ENCODE assay signal across 14 mouse cellular contexts in genomic region chr11:85850233-85850632, GRCm38 (mm10). TPM values are rescaled to one million over a fixed set of nuclear protein-coding genes. Genes with fewer than 3 reads are reported as not detected.
DNase-seq lines count a peak whose midpoint lies in the region; ATAC-seq lines count a peak whose summit lies in the region.
"Had no signal": no experiment of that assay in that cellular context is flagged by ENCODE, and none has a peak within 500 bp of the region (broad histone marks: within the 10 kb centered on the region; RNA-seq: fewer than 3 reads in every experiment).

Gene Gm11444, minus strand, starts transcription at chr11:85850333.

- no peak for DNase-seq in heart, adult 8-10 months (ENCODE audit: low spot score)
- DNase-seq in thymus, postnatal 25 days, result no peak
- DNase-seq in frontal cortex, postnatal 36 days (ENCODE audit: low spot score in 2 of 2), result no peak
- DNase-seq: adrenal gland, postnatal 36 days; cerebellum, postnatal 25 days had no signal

- H3K4me1 ChIP-seq in heart, embryonic 11.5 days (ENCODE audit: control insufficient read depth, insufficient read depth, low read length), result no peaks in the 10 kb centered on the region
- H3K4me1 ChIP-seq in megakaryocyte, embryonic 14.5 days, result peaks cover 21% of the 10 kb centered on the region
- H3K4me1 ChIP-seq in intestine, embryonic 15.5 days (replicated peaks), result no peaks in the 10 kb centered on the region
- no peaks in the 10 kb centered on the region for H3K4me1 ChIP-seq in neural tube, embryonic 14.5 days (ENCODE audit: control insufficient read depth, insufficient read depth, low read length)

- H3K4me2 ChIP-seq in heart, embryonic 11.5 days, result peak within 1 kb of the TSS; percentile 56
- H3K4me2 ChIP-seq in intestine, embryonic 15.5 days (replicated peaks), result peak within 1 kb of the TSS; percentile 58; the same call in 1 of the 2 replicates
- peak within 1 kb of the TSS; percentile 42 for H3K4me2 ChIP-seq in neural tube, embryonic 14.5 days (ENCODE audit: low read depth, low read length)

- H3K9me3 ChIP-seq in heart, embryonic 11.5 days (replicated peaks; ENCODE audit: control insufficient read depth, low read length), result no peaks in the 10 kb centered on the region
- H3K9me3 ChIP-seq in megakaryocyte, embryonic 14.5 days, result peaks cover 9% of the 10 kb centered on the region; the same call in 1 of the 2 replicates
- no peaks in the 10 kb centered on the region for H3K9me3 ChIP-seq in intestine, embryonic 15.5 days
- no peaks in the 10 kb centered on the region for H3K9me3 ChIP-seq in neural tube, embryonic 14.5 days (ENCODE audit: control insufficient read depth, low read length)

- no peak within 1 kb of the TSS for H3K27ac ChIP-seq in heart, embryonic 11.5 days (ENCODE audit: low read depth, low read length)
- no peak within 1 kb of the TSS for H3K27ac ChIP-seq in intestine, embryonic 15.5 days
- H3K27ac ChIP-seq in neural tube, embryonic 14.5 days (ENCODE audit: low read depth, low read length), result no peak within 1 kb of the TSS

- H3K4me3 ChIP-seq in heart, embryonic 11.5 days (ENCODE audit: low read depth, low read length), result no peak within 1 kb of the TSS
- peak within 1 kb of the TSS; percentile 67 for H3K4me3 ChIP-seq in megakaryocyte, embryonic 14.5 days (replicated peaks)
- H3K4me3 ChIP-seq in intestine, embryonic 15.5 days (replicated peaks), result no peak within 1 kb of the TSS
- no peak within 1 kb of the TSS for H3K4me3 ChIP-seq in neural tube, embryonic 14.5 days (ENCODE audit: low read depth, low read length)

- WGBS in heart, embryonic 11.5 days (ENCODE audit: insufficient replicate concordance), result 83% methylated on average over 6 of the region's 6 CpGs
- 87% methylated on average over 6 of the region's 6 CpGs for WGBS in intestine, embryonic 15.5 days
- WGBS in neural tube, embryonic 14.5 days, result 87% methylated on average over 6 of the region's 6 CpGs

- H3K9ac ChIP-seq in heart, embryonic 11.5 days (ENCODE audit: low read depth, low read length), result no peak within 1 kb of the TSS
- H3K9ac ChIP-seq in intestine, embryonic 15.5 days, result no peak within 1 kb of the TSS
- H3K9ac ChIP-seq in neural tube, embryonic 14.5 days (replicated peaks; ENCODE audit: low read depth, low read length), result no peak within 1 kb of the TSS

- no peak for ATAC-seq in heart, embryonic 11.5 days (replicated peaks; ENCODE audit: insufficient number of reproducible peaks, low FRiP score, low TSS enrichment)
- ATAC-seq in megakaryocyte, adult 5-6 weeks (ENCODE audit: poor library complexity, severe bottlenecking), result no peak
- no peak for ATAC-seq in intestine, embryonic 15.5 days
- ATAC-seq in neural tube, embryonic 14.5 days (ENCODE audit: low read depth), result no peak
- ATAC-seq: inflammation-experienced regulatory T-cells, adult 6 months; Patski had no signal

- H3K36me3 ChIP-seq in heart, embryonic 11.5 days (ENCODE audit: control insufficient read depth, insufficient read depth, low read length), result no peaks in the 10 kb centered on the region
- H3K36me3 ChIP-seq in megakaryocyte, embryonic 14.5 days (replicated peaks; ENCODE audit: low read length), result no peaks in the 10 kb centered on the region
- no peaks in the 10 kb centered on the region for H3K36me3 ChIP-seq in intestine, embryonic 15.5 days
- no peaks in the 10 kb centered on the region for H3K36me3 ChIP-seq in neural tube, embryonic 14.5 days (ENCODE audit: control insufficient read depth, insufficient read depth, low read length)

- H3K27me3 ChIP-seq in heart, embryonic 11.5 days (ENCODE audit: control insufficient read depth, insufficient read depth, low read length), result peaks cover 22% of the 10 kb centered on the region
- H3K27me3 ChIP-seq in megakaryocyte, embryonic 14.5 days (replicated peaks), result peaks cover 54% of the 10 kb centered on the region
- peaks cover 7% of the 10 kb centered on the region for H3K27me3 ChIP-seq in intestine, embryonic 15.5 days (replicated peaks)
- H3K27me3 ChIP-seq in neural tube, embryonic 14.5 days (ENCODE audit: control insufficient read depth, insufficient read depth, low read length), result peaks cover 9% of the 10 kb centered on the region
- H3K27me3 ChIP-seq: Patski had no signal

RNA-seq across cellular contexts. Expression of gene Gm11444, which starts in this region (rescaled TPM):
- polyA plus RNA-seq in heart, embryonic 11.5 days (2014; fragmentation: Nextera tagmentation; extraction: Ambion mirVana), result not detected in 2 replicates
- total RNA-seq in heart, adult 8-10 months (2022), result not detected
- not detected in 2 replicates for polyA plus RNA-seq in megakaryocyte, embryonic 14.5 days (2012; ENCODE audit: insufficient read depth, low replicate concordance)
- total RNA-seq in megakaryocyte, adult 5-6 weeks (2015), result not detected in 2 replicates
- not detected in 2 replicates for total RNA-seq in megakaryocyte, adult 5-6 weeks (2017)
- polyA plus RNA-seq in intestine, embryonic 15.5 days (2015; fragmentation: Nextera tagmentation; extraction: Ambion mirVana), result not detected in 2 replicates
- not detected in 2 replicates for polyA plus RNA-seq in neural tube, embryonic 14.5 days (2014; fragmentation: Nextera tagmentation; extraction: Ambion mirVana)
- total RNA-seq: adrenal gland, postnatal 36 days; left cerebral cortex, postnatal 10 days had no signal
- polyA plus RNA-seq: C2C12; inflammation-experienced regulatory T-cells, adult 6 months; Patski had no signal
